Mouse (Mus musculus) ES-E14 (cell line): ENCODE results near the gene Slc10a4. TPM values are rescaled to one million over a fixed set of nuclear protein-coding genes. Genes with fewer than 3 reads are reported as not detected.
"Not testable (repeated sequence)": the region's sequence is repeated elsewhere in the genome, so short reads cannot be mapped to it uniquely, and the experiment has no call there.

Experiments
- DNase-seq: peaks from one replicate; pipeline ENCODE4 v3.0.0-alpha.2; 2013; ENCODE audit warnings: low read depth, low spot score
- H3K27ac ChIP-seq: 2 replicates; pipeline ENCODE4 v1.5.1; 2012; ENCODE audit warnings: low read depth, mild to moderate bottlenecking, low read length, moderate library complexity, mixed read lengths; ENCODE audit not compliant: poor library complexity, insufficient read depth, severe bottlenecking
- H3K36me3 ChIP-seq: 2 replicates; pipeline ENCODE4 v1.6.1; 2012; ENCODE audit warnings: mild to moderate bottlenecking, low read length, moderate library complexity, mixed read lengths; ENCODE audit not compliant: control insufficient read depth, poor library complexity, insufficient read depth, severe bottlenecking
- H3K4me1 ChIP-seq, 2 experiments: fragments of 150-350 bp in 1 of 2; sonication (generic) in 1 of 2; 2 replicates each; pipeline ENCODE4 v1.6.1; 2012; ENCODE audit warnings: low read length in 2 of 2, mild to moderate bottlenecking in 1 of 2, mixed read lengths in 1 of 2; ENCODE audit not compliant: control insufficient read depth in 2 of 2, insufficient read depth in 2 of 2, poor library complexity in 1 of 2
- H3K4me3 ChIP-seq, 2 experiments: fragments of 150-350 bp in 1 of 2; sonication (generic) in 1 of 2; 2 replicates each; pipeline ENCODE4 v1.5.1; 2012; ENCODE audit warnings: low read length in 2 of 2, low read depth in 1 of 2, mild to moderate bottlenecking in 1 of 2, mixed read lengths in 1 of 2; ENCODE audit not compliant: insufficient read depth in 1 of 2, poor library complexity in 1 of 2, severe bottlenecking in 1 of 2
- H3K9ac ChIP-seq: 2 replicates; pipeline ENCODE4 v1.6.1; 2012; ENCODE audit warnings: low read depth, mild to moderate bottlenecking, low read length, mixed read lengths; ENCODE audit not compliant: poor library complexity, insufficient read depth, severe bottlenecking
- H3K9me3 ChIP-seq: fragments of 150-350 bp; sonication (generic); 2 replicates; pipeline ENCODE4 v1.6.1; 2012; ENCODE audit warnings: low read depth, mild to moderate bottlenecking, low read length; ENCODE audit not compliant: control insufficient read depth, insufficient read depth
- CHD2 ChIP-seq: IDR thresholded peaks from 2 replicates; pipeline ENCODE4 v1.6.1; 2014; ENCODE audit warnings: mild to moderate bottlenecking, low read depth, low read length, inconsistent platforms
- HCFC1 ChIP-seq: IDR thresholded peaks from 2 replicates; pipeline ENCODE4 v1.6.1; 2012; ENCODE audit warnings: low read length, inconsistent platforms, borderline replicate concordance; ENCODE audit not compliant: insufficient read depth
- MAFK ChIP-seq: IDR thresholded peaks from 2 replicates; pipeline ENCODE4 v1.6.1; 2014; ENCODE audit warnings: mild to moderate bottlenecking, low read depth, low read length, inconsistent platforms; ENCODE audit not compliant: insufficient read depth
- ZC3H11A ChIP-seq: IDR thresholded peaks from 2 replicates; pipeline ENCODE4 v1.6.1; 2012; ENCODE audit warnings: low read depth, mild to moderate bottlenecking, inconsistent platforms, low read length, borderline replicate concordance
- ZNF384 ChIP-seq: IDR thresholded peaks from 2 replicates; pipeline ENCODE4 v1.6.1; 2012; ENCODE audit warnings: low read depth, low read length, inconsistent platforms
- in situ Hi-C, 2 experiments: fragments of 600-800 bp; cut with MboI; formaldehyde crosslinking; loops; one replicate each; pipeline ENCODE4 v1.15.1; 2025; ENCODE audit warnings: low sequenced_read_pairs in 2 of 2, inconsistent platforms in 1 of 2; ENCODE audit not compliant: unreplicated experiment in 2 of 2
- total RNA-seq: library from RNA; depleted of rRNA; stranded (reverse); fragments of 300-350 nt; gene quantifications from 2 replicates; pipeline ENCODE4 v1.2.3, GENCODE M21; 2012

Gene Slc10a4
- total RNA-seq, 1 experiment = 0.45 TPM

DNA sequence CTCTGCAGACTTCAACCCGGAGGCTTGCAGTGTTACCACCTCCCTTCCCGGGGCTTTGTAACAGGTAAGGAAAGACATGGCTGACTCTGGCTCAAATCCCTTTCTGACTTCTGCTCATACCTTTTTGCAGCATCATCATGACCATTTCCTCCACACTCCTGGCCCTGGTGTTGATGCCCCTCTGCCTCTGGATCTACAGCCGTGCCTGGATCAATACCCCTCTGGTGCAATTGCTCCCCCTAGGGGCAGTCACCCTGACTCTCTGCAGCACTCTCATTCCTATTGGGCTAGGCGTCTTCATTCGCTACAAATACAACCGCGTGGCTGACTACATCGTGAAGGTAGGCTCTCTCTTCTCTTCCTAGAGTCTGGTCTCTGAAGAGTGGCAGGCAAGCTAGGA lies 1.5 kb downstream of the Slc10a4 start:
- H3K36me3 ChIP-seq, H3K27ac ChIP-seq, H3K4me3 ChIP-seq, H3K9me3 ChIP-seq, in situ Hi-C loops, H3K9ac ChIP-seq, DNase-seq, H3K4me1 ChIP-seq: not testable (repeated sequence)
- peak; percentile 12; the same call in 1 of the 2 replicates for TF ChIP-seq ZC3H11A

- H3K4me3 ChIP-seq, H3K27ac ChIP-seq, H3K4me1 ChIP-seq, H3K9ac ChIP-seq, in situ Hi-C loops, H3K36me3 ChIP-seq, H3K9me3 ChIP-seq, DNase-seq: not testable (repeated sequence)
These were observed 5.1 kb downstream of the Slc10a4 start for GRCm38 (mm10) chr5:73011806-73012205.

DNA sequence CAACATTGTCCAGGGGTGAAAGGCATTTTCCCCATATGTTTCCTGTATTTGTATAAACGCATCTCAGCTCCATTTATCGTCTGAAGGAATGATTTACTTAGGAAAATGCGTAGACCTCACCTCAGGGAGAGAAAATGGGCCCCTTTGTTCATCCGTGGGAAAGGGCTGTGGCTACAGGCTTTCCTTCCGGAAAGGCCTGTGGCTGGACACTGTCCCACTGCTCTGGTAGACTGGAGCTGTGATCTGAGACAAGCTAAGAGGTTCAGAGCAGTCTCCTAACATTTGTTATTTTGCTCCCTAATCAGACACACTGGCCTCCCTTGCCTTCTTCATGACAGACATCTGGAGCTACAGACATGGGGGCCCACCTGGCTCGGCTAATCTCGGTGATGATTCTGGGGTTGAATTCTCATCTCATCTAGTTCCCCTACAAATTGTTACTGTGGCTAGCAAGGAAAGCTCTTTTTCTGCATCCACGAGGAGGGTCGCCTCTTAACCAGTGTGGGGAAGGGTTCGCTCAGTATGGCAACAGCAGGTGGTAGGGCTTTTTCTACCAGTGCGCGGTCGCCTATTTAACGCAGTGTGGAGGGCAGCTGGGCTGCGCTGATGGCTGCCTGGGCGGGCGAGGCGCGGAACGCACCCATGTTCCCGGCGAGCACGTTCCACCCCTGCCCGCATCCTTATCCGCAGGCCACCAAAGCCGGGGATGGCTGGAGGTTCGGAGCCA lies 6.4 kb downstream of the Slc10a4 start:
- in situ Hi-C loops, H3K4me1 ChIP-seq, DNase-seq: not testable (repeated sequence)

DNA sequence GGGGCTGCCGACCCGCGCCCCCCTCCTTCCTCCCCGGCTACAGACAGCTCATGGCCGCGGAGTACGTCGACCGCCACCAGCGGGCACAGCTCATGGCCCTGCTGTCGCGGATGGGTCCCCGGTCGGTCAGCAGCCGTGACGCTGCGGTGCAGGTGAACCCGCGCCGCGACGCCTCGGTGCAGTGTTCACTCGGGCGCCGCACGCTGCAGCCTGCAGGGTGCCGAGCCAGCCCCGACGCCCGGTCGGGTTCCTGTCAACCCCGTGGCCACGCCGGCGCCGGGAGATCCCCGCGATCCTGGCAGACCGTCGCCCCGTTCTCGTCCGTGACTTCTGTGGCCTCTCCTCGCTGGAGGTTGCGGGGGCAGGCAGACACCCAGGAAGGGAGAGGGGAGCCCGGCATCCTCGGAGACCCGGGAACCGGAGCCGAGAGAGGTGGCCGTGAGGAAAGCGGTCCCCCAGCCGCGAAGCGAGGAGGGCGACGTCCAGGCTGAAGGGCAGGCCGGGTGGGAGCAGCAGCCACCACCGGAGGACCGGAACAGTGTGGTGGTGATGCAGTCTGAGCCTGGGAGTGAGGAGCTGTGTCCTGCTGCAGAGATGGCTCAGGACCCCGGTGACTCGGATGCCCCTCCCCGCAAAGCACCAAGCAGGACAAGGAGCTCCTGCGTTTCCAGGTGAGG lies 7.1 kb downstream of the Slc10a4 start:
- H3K36me3 ChIP-seq, H3K4me1 ChIP-seq, H3K27ac ChIP-seq, in situ Hi-C loops, H3K9me3 ChIP-seq, DNase-seq: not testable (repeated sequence)
- Histone ChIP-seq H3K4me3 (peak overlapping the region; percentile 59 to 64), H3K9ac (peak overlapping the region; percentile 66)

More for the DNA sequence above, 6.4 kb downstream of the Slc10a4 start:
- not testable (repeated sequence) for H3K27ac ChIP-seq, H3K9me3 ChIP-seq, H3K9ac ChIP-seq, H3K36me3 ChIP-seq
- H3K4me3 ChIP-seq = peak overlapping the region in 1 of 2 experiments; percentile 64; a peak in 2 of 4 replicates

- in situ Hi-C loops = no loop called here
- Histone ChIP-seq H3K4me3 (no peak overlapping the region), H3K4me1 (no peaks in the 10 kb centered on the region), H3K9ac (no peak overlapping the region), H3K9me3 (no peaks in the 10 kb centered on the region), H3K36me3 (no peaks in the 10 kb centered on the region), H3K27ac (no peak overlapping the region)
- TF ChIP-seq ZNF384 (no peak), MAFK (no peak), CHD2 (no peak), HCFC1 (no peak), ZC3H11A (no peak)
- no peak for DNase-seq
These were observed 8.1 kb downstream of the Slc10a4 start for GRCm38 (mm10) chr5:73014745-73015144.
